28 mouse cellular contexts compared by ENCODE assay signal in the genomic region with DNA sequence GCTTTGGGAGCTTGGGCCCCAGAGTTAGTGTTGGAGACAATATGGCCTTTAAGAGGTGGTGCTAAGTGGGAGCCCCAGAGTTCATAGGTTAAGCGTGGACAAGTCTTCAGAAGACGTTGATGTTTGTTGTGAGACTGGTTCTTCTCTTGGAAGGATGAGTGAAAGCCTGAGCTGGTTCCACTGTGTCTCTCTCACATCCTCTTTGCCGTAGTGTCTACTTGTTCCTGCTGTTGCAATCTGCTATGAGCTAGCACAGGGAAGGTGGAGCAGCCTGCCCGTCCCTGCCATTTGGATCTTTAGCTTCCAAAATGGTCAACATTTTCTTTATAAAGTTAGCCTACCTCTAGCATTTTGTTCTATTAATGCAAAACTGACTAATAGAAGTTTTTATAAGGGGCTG.
"Had no signal": no experiment of that assay in that cellular context is flagged by ENCODE, and none has a peak within 500 bp of the region (broad histone marks: within the 10 kb centered on the region; RNA-seq: fewer than 3 reads in every experiment).

No protein-coding gene starts in this region.

- H3K27ac ChIP-seq: embryonic facial prominence, embryonic 10.5 days; embryonic facial prominence, embryonic 12.5 days; embryonic facial prominence, embryonic 13.5 days; embryonic facial prominence, embryonic 15.5 days; forebrain, embryonic 10.5 days; forebrain, embryonic 12.5 days; forebrain, embryonic 13.5 days; forebrain, embryonic 15.5 days; gastrocnemius, adult 2 months; heart, adult 2 months had no signal

- H3K4me2 ChIP-seq: embryonic facial prominence, embryonic 12.5 days; embryonic facial prominence, embryonic 13.5 days; embryonic facial prominence, embryonic 15.5 days; forebrain, embryonic 12.5 days; forebrain, embryonic 13.5 days; forebrain, embryonic 15.5 days had no signal

- H3K4me1 ChIP-seq: forebrain, embryonic 10.5 days; forebrain, embryonic 12.5 days; forebrain, embryonic 13.5 days; forebrain, embryonic 15.5 days had no signal

- H3K9me3 ChIP-seq: embryonic facial prominence, embryonic 10.5 days; embryonic facial prominence, embryonic 12.5 days; embryonic facial prominence, embryonic 13.5 days; embryonic facial prominence, embryonic 15.5 days; forebrain, embryonic 10.5 days; forebrain, embryonic 12.5 days; forebrain, embryonic 13.5 days; forebrain, embryonic 15.5 days had no signal

- H3K4me3 ChIP-seq: embryonic facial prominence, embryonic 10.5 days; embryonic facial prominence, embryonic 12.5 days; embryonic facial prominence, embryonic 13.5 days; embryonic facial prominence, embryonic 15.5 days; erythroblast, embryonic 14.5 days; forebrain, embryonic 10.5 days; forebrain, embryonic 12.5 days; forebrain, embryonic 13.5 days; forebrain, embryonic 15.5 days; gastrocnemius, adult 2 months; heart, adult 2 months had no signal

- H3K27me3 ChIP-seq: embryonic facial prominence, embryonic 12.5 days; embryonic facial prominence, embryonic 13.5 days; embryonic facial prominence, embryonic 15.5 days; forebrain, embryonic 12.5 days; forebrain, embryonic 13.5 days; forebrain, embryonic 15.5 days had no signal

- DNase-seq: cerebellum, adult 2 months; cerebellum, adult 8-10 months; cerebellum, adult 9-10 months; cerebellum, adult 9-11 months; cerebellum, postnatal 10 days; cerebellum, postnatal 14 days; cerebellum, postnatal 25 days; cerebellum, postnatal 36 days; embryo, embryonic 11 days; forebrain, postnatal 0 days; gastrocnemius, adult 2 months; gastrocnemius, postnatal 10 days; gastrocnemius, postnatal 14 days; gastrocnemius, postnatal 25 days; gastrocnemius, postnatal 36 days; heart, adult 18-20 months; heart, adult 2 months had no signal

- H3K9ac ChIP-seq: embryonic facial prominence, embryonic 12.5 days; embryonic facial prominence, embryonic 13.5 days; embryonic facial prominence, embryonic 15.5 days; forebrain, embryonic 12.5 days; forebrain, embryonic 13.5 days; forebrain, embryonic 15.5 days; forebrain, postnatal 0 days had no signal

- ATAC-seq: forebrain, embryonic 13.5 days; forebrain, embryonic 14.5 days; forebrain, embryonic 15.5 days; forebrain, embryonic 16.5 days; forebrain, postnatal 0 days had no signal
